Mouse (Mus musculus) intestine, embryonic 14.5 days (tissue): Measurements from ENCODE around the gene Opcml. TPM values are rescaled to one million over a fixed set of nuclear protein-coding genes. Genes with fewer than 3 reads are reported as not detected.
A peak's percentile ranks its signal among the peaks of the same experiment; 100 is the strongest.

Experiments
- ATAC-seq: fragments of 200-750 bp; cut with Nextera tagmentation; replicated peaks from 2 replicates; pipeline ENCODE4 v1.8.0; 2017; ENCODE audit warnings: low read depth, moderate number of reproducible peaks, moderate TSS enrichment, moderate library complexity; ENCODE audit not compliant: low FRiP score, low TSS enrichment
- DNase-seq: peaks from one replicate; pipeline ENCODE4 v3.0.0-alpha.2; 2018; ENCODE audit warnings: low spot score
- H3K27ac ChIP-seq: fragments of 300-500 bp; sonication (generic); 2 replicates; pipeline ENCODE4 v1.5.1; 2014; ENCODE audit warnings: low read depth, mild to moderate bottlenecking, control low read depth
- H3K27me3 ChIP-seq: fragments of 300-500 bp; sonication (generic); replicated peaks from 2 replicates; pipeline ENCODE4 v1.6.1; 2014; ENCODE audit warnings: low read length, control low read depth; ENCODE audit not compliant: control insufficient read depth, insufficient read depth
- H3K36me3 ChIP-seq: fragments of 300-500 bp; sonication (generic); 2 replicates; pipeline ENCODE4 v1.6.1; 2014; ENCODE audit warnings: low read length, control low read depth; ENCODE audit not compliant: control insufficient read depth, insufficient read depth
- H3K4me1 ChIP-seq: fragments of 300-500 bp; sonication (generic); replicated peaks from 2 replicates; pipeline ENCODE4 v1.6.1; 2014; ENCODE audit warnings: low read length, control low read depth, mixed read lengths; ENCODE audit not compliant: control insufficient read depth, insufficient read depth
- H3K4me2 ChIP-seq: fragments of 300-500 bp; sonication (generic); 2 replicates; pipeline ENCODE4 v1.6.1; 2014; ENCODE audit warnings: low read length
- H3K4me3 ChIP-seq: fragments of 300-500 bp; sonication (generic); 2 replicates; pipeline ENCODE4 v1.5.1; 2014; ENCODE audit warnings: low read depth, low read length, control low read depth, mixed read lengths
- H3K9ac ChIP-seq: fragments of 300-500 bp; sonication (generic); 2 replicates; pipeline ENCODE4 v1.6.1; 2014; ENCODE audit warnings: mild to moderate bottlenecking, low read length
- H3K9me3 ChIP-seq: fragments of 300-500 bp; sonication (generic); 2 replicates; pipeline ENCODE4 v1.6.1; 2016; ENCODE audit warnings: low read length, control low read depth; ENCODE audit not compliant: control insufficient read depth
- WGBS: fragments of 180-500 bp; shearing (Covaris S2); extraction: QIAGEN DNeasy Blood & Tissue Kit; methylation state at CpG from one replicate; pipeline ENCODE4 v1.1.7; 2014; 5-methylcytosine and 5-hydroxymethylcytosine counted together
- polyA plus RNA-seq: library from polyadenylated mRNA; unstranded; fragments of >200 nt; fragmentation: Nextera tagmentation; extraction: Ambion mirVana; gene quantifications from 2 replicates; pipeline ENCODE4 v1.2.1, GENCODE M21; 2014

Opcml gene
- polyA plus RNA-seq, 1 experiment from 2014 or later = 4.1 TPM

- WGBS = 90% methylated on average over 8 of the region's 8 CpGs
- Histone ChIP-seq H3K27me3 (no peaks in the 10 kb centered on the region), H3K4me2 (no peak overlapping the region), H3K36me3 (no peaks in the 10 kb centered on the region), H3K4me1 (no peaks in the 10 kb centered on the region), H3K27ac (no peak overlapping the region), H3K9me3 (no peaks in the 10 kb centered on the region), H3K9ac (no peak overlapping the region), H3K4me3 (no peak overlapping the region)
- no peak for ATAC-seq
- no peak for DNase-seq
Measured at GRCm38 (mm10) chr9:28891611-28892010, 1101.0 kb downstream of the Opcml start.

DNA sequence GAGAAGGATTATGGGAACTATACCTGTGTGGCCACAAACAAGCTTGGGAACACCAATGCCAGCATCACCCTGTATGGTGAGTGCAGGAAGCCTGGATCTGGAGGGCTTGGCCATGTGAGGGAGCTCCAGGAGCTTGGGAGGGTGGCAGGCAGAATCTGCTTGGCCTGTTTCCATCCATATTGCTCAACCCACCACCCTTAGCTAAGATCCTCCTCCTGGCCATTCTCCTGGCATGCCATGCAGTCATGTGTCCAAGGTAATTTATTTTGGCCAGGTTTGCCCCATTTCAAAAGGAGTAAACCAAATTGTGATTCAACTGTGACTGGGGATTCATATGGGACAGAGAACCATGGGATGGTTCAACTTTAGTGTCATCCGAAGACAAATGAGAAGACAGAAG lies 1112.7 kb downstream of the Opcml start:
- no peak overlapping the region for H3K27ac ChIP-seq
- H3K36me3 ChIP-seq = no peaks in the 10 kb centered on the region
- H3K27me3 ChIP-seq = no peaks in the 10 kb centered on the region
- no peak overlapping the region for H3K4me3 ChIP-seq
- no peak for DNase-seq
- ATAC-seq = no peak
- no peak overlapping the region for H3K4me2 ChIP-seq
- H3K9ac ChIP-seq = no peak overlapping the region
- H3K4me1 ChIP-seq = no peaks in the 10 kb centered on the region
- no peaks in the 10 kb centered on the region for H3K9me3 ChIP-seq
- 87% methylated on average over 1 of the region's 1 CpGs for WGBS

DNA sequence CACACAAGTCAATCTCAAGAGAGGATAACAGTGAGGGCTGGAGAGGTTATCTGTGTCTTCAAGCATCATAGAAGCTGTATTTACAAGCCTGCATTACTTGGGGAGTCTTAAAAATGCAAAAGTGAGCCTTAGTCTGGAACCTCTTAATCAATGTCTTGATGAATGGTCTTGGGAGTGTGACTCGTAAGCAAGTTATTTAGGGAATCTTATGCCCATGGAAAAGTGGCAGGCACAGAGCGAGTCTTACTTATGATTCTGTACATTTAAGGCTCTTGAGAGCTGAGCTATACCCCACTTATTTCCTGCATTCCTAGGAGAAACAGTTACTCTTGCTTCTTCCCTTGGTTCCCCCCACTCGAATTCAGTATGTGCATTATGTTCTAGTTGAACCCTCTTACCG lies 1119.2 kb downstream of the Opcml start:
- H3K9me3 ChIP-seq = no peaks in the 10 kb centered on the region
- ATAC-seq (no peak), DNase-seq (no peak)
- H3K4me2 ChIP-seq = no peak overlapping the region
- no peak overlapping the region for H3K27ac ChIP-seq
- H3K4me3 ChIP-seq = no peak overlapping the region
- no peaks in the 10 kb centered on the region for H3K36me3 ChIP-seq
- no peak overlapping the region for H3K9ac ChIP-seq
- H3K27me3 ChIP-seq = no peaks in the 10 kb centered on the region
- 85% methylated on average over 4 of the region's 4 CpGs for WGBS
- no peaks in the 10 kb centered on the region for H3K4me1 ChIP-seq

GRCm38 (mm10) chr9:28911571-28912185 lies 1121.1 kb downstream of the Opcml start:
- Histone ChIP-seq H3K4me2 (no peak overlapping the region), H3K27ac (no peak overlapping the region), H3K9me3 (no peaks in the 10 kb centered on the region), H3K4me1 (no peaks in the 10 kb centered on the region), H3K36me3 (no peaks in the 10 kb centered on the region), H3K9ac (no peak overlapping the region), H3K4me3 (no peak overlapping the region), H3K27me3 (no peaks in the 10 kb centered on the region)
- WGBS = 65% methylated on average over 13 of the region's 13 CpGs
- ATAC-seq = no peak
- no peak for DNase-seq

GRCm38 (mm10) chr9:28932069-28932468 lies 1141.5 kb downstream of the Opcml start:
- H3K9ac ChIP-seq = no peak overlapping the region
- H3K4me1 ChIP-seq = no peaks in the 10 kb centered on the region
- no peak for ATAC-seq
- 76% methylated on average over 2 of the region's 2 CpGs for WGBS
- no peak overlapping the region for H3K27ac ChIP-seq
- H3K36me3 ChIP-seq = no peaks in the 10 kb centered on the region
- no peak overlapping the region for H3K4me2 ChIP-seq
- DNase-seq = no peak
- H3K9me3 ChIP-seq = no peaks in the 10 kb centered on the region
- H3K27me3 ChIP-seq = no peaks in the 10 kb centered on the region
- H3K4me3 ChIP-seq = no peak overlapping the region

DNA sequence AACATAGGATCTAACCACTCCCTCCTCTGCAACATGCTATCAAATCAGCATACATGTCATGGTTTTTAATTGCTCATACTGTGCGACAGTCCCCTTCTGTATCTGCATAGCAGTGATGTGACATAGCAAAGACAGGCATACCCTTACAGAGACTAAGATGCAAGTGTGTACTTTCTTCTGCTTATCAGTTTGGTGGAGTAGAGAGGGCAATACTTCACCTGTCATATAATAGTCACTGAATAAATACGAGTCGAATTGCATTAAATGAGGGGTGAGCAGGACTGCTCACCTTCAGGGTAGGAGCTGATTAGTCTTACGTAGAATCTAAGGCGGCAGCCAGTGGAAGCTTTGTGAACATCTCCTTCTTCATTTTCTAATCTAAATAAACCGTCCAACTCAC lies 1146.6 kb downstream of the Opcml start:
- Histone ChIP-seq H3K27me3 (no peaks in the 10 kb centered on the region), H3K4me3 (no peak overlapping the region), H3K9me3 (no peaks in the 10 kb centered on the region), H3K27ac (no peak overlapping the region), H3K9ac (no peak overlapping the region), H3K4me2 (no peak overlapping the region), H3K36me3 (no peaks in the 10 kb centered on the region), H3K4me1 (no peaks in the 10 kb centered on the region)
- 0 out of 2 replicates have a peak, but pooled peaks have one; percentile 53 for ATAC-seq
- no peak for DNase-seq
- 42% methylated on average over 6 of the region's 6 CpGs for WGBS

GRCm38 (mm10) chr9:28937980-28938379 lies 1147.4 kb downstream of the Opcml start:
- Histone ChIP-seq H3K4me1 (no peaks in the 10 kb centered on the region), H3K36me3 (no peaks in the 10 kb centered on the region), H3K9ac (no peak overlapping the region), H3K4me3 (no peak overlapping the region), H3K9me3 (no peaks in the 10 kb centered on the region), H3K27me3 (no peaks in the 10 kb centered on the region), H3K27ac (no peak overlapping the region), H3K4me2 (no peak overlapping the region)
- 68% methylated on average over 2 of the region's 2 CpGs for WGBS
- no peak for DNase-seq
- ATAC-seq = no peak

GRCm38 (mm10) chr9:28940901-28941300 lies 1150.3 kb downstream of the Opcml start:
- Histone ChIP-seq H3K27me3 (no peaks in the 10 kb centered on the region), H3K4me3 (no peak overlapping the region), H3K27ac (no peak overlapping the region), H3K9ac (no peak overlapping the region), H3K9me3 (no peaks in the 10 kb centered on the region), H3K4me1 (no peaks in the 10 kb centered on the region), H3K4me2 (no peak overlapping the region), H3K36me3 (no peaks in the 10 kb centered on the region)
- DNase-seq = no peak
- ATAC-seq = no peak

- WGBS = 38% methylated on average over 1 of the region's 1 CpGs
- Histone ChIP-seq H3K27me3 (no peaks in the 10 kb centered on the region), H3K9me3 (no peaks in the 10 kb centered on the region), H3K4me1 (no peaks in the 10 kb centered on the region), H3K4me2 (no peak overlapping the region), H3K4me3 (no peak overlapping the region), H3K9ac (no peak overlapping the region), H3K36me3 (no peaks in the 10 kb centered on the region), H3K27ac (no peak overlapping the region)
- DNase-seq (no peak), ATAC-seq (no peak)
Measured at GRCm38 (mm10) chr9:28969455-28969854, 1178.9 kb downstream of the Opcml start.
